Mouse (Mus musculus): ENCODE measurements around the gene Sox21.

The Sox21 gene

DNA sequence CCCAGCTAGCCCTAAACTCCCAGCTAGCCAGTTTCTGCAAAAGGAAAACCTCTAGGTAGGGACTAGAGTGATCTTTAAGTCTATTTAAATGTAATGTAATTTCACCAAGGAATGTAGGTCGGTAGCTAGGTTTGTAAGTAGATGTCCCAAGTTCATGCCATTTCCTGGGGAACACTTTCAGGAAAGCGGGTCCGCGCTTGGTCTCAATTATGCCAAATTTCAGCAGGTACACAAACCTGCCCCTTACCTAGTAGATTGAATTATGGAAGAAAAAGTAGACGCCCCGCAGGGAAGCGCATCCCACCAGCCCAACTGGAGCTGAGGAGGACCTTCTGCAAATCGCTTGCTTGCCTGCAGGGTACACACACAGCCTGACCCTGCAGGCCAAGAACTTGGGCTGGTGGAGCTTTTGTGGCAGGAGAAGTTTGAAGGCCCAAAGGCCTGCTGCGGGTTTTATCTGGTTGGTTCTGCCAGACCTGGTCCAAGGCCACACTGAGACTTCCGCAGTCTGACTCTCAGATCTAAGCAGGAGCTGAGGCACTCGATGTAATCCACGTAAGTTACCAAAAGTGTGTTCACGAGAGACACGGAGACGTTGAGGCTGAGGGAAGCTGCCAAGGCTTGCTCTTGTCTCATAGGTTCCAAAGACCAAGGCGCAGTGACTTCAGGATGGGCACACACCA, 11.6 kb downstream of the Sox21 start:
- CTCF ChIA-PET = no interaction called here

DNA sequence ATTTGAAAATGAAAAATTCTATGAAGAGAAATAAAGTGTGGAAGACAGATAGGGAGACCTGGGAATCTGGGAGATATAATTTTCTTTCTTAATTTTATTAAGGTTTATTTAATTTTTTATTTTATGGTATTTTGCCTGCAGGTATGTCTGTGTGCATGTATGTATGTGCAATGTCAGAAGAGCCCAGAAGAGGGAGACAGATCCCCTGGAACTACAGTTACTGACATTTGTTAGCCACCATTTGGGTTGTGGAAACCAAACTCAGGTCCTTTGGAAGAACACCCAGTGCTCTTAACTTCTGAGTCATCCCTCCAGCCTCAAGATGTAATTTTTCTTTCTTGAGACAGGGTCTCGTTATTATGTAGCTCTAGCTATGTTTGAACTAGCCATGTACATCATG, 15.9 kb downstream of the Sox21 start:
- CTCF ChIA-PET = no interaction called here

DNA sequence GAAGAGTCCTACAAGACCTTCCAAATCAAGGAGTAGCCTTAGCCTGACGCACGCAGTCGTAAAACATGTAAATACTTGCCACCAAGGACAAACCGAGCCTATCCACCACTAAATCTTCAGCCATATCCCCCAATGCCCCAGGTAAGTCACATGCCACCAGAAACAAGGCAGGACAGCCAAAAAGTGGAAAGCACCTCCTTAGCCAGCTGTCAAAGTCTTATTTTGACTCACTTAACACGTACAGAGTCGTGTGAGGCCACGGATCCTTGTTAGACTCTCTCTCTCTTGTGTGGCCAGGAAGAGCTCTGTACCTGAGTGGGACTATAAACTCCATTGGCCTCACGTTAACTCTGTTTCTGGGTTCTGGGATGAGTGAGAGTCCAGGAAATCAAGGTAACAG, 20.0 kb downstream of the Sox21 start:
- CTCF ChIA-PET = no interaction called here

DNA sequence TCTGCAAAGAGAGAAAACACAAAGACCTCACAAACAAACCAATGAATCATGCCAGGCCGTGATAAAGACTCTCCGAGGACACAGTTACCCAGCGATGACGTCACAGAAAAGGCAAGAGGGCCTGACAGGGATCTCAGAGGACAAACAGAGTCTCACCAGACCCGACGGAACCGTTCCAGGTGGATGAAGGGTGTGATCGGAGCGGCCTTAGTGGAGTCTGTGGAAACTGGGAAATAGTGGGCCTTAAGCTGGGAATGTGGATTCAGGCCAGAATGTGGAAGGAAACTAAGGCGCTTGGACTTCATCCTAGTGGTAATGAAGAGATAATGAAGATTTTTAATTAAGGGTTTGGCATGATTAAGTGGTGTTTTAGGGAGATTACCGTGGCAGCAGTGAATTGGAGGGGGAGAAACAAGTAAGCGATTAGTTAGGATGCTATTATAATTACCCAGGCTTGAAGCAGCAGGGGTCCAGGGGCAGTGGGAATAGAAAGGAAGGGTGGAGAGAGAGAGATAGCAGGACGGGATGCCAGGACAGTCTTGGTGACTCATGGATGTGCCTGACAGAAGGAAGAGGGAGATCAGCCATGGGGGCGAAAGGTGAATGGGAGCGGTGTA, 24.5 kb downstream of the Sox21 start:
- CTCF ChIA-PET = no interaction called here

DNA sequence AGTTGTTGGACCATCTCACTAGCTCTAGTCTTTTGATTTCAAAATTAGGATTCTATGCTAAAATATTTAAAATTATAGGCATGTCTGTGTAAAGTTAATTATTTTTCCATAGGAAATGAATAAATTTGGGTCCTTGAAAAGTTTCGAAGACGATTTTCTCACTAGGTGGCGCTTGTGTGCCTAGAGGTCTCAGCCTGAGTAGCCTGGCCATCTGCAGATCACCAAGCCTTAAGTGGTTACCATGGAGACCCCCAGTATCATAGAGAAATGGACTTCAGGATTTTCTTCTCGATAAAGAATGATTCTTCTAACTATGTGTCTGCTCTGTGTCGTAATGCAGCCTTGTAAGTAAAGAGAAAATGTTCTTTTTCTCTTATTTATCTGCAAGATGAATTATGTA, 27.2 kb downstream of the Sox21 start:
- CTCF ChIA-PET = no interaction called here

DNA sequence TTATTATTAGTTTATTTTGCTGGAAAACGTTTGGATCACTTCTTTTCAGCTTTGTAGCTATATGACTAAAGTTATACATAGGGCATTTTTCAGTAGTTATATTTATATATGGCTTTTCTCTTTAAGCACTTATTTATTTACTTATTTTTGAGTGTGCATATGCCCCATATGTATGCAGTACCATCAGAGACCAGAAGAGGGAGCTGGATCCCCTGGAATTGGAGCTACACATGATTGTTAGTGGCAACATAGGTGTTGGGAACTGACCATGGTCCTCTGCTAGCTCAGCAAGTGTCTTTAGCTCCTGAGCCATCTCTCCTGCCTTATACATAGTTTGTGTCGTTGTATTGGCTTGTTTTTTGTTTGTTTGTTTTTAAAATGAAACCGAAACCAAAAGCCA, 29.5 kb downstream of the Sox21 start:
- CTCF ChIA-PET = interaction anchor here (0.7 kb wide), 1 partner anchor 120 kb away, joined by 6 read pairs; no protein-coding TSS in a partner anchor

DNA sequence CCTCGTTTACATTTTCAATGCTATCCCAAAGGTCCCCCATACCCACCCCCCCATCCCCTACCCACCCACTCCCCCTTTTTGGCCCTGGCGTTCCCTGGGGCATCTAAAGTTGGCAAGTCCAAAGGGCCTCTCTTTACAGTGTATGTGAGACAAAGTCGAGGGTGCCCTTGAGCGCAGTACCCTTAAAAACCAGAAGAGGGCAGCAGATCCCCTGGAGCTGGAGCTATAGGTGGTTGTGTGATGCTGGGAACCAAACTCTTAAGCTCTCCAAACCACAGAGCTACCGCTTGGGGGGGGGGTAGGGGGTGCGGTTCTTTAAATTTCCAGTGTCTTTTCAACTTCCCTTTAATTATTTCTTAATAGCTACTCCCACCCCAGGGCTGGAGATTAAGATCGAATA, 33.8 kb downstream of the Sox21 start:
- CTCF ChIA-PET = no interaction called here

DNA sequence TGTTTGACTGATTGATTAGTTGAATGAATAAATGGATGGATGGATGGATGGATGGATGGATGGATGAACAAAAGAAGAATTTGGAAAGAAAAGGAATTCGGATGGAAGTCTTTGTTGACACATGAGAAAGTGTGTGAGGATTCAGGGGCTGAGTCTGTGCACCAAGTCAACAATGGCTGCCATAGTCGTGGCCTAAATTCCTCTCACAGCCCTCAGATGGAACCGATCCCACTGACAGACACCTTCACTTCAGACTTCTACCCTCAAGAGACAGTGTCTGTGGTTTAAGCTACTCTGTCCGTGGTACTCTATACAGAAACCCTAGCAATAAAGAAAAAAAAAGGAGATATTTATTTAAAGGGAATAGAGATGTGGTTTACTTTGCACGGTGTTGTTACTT, 34.8 kb downstream of the Sox21 start:
- CTCF ChIA-PET = no interaction called here

DNA sequence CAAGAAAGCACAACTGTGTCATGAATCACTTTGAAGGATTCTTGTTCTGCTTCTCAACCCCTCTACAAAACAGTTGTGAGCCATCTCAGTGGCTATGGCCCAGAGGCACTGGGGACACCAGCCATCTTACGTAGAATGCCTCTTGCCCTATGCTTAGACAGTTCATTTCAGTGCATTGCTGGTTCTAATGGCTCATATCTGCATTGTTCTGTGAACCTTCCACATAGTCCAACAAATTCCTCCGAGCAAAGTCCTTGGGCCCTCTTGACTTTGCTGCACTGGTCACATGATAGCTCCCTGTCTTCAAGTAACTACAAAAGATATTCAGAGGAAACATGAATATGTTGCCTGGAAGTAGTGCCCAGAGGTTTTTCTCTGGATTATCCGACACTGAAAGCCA, 36.1 kb downstream of the Sox21 start:
- CTCF ChIA-PET = no interaction called here

DNA sequence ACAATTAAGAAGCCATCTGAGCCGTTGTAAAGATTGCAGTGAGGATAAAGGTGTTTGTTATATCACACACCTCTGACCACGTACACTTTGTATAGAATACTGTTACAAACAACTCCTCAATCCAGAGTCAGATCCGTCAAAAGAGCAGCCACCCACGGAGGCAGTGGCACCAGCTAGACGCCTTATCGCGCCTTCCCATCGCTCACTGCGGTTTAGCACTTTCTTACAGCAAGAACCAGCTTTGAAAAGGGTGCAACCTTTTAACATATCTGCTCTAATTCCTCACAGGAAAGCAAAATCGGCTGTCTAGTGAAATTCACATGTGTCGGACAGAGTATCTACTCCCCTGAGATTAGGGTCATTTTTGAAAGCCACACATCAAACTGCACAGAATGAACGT, 39.8 kb downstream of the Sox21 start:
- CTCF ChIA-PET = no interaction called here

DNA sequence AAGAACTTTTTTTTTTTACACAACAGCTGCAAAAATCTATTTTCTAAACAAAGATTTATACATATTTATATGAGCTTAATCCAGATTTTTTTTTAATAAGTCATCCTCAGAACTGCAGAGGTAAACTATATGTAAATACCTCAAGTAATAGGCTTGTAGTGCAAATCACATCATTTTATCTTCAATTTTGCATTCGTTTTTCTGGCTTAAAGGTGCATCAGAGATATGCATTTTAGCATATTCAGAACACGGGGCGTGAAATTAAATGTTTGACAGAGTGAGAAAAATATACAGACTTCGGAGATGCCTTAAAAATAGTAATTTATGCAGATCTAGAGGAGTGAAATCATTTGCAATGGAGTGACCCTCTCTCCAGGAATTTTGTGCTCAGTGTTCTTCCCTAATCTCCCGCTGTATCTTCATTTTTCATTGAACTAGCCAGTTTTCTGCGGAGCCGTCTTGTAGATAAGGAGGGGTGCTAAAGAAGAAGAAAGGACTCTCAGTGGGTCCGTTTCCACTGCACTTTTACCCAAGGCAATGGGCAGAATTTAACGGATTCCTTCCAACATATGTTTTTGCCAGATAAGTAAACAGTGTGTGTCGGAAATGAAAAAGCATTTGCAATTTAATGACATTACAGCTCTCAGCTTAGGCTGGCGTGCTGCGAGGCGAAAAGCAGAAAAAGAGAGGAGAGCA, 42.5 kb downstream of the Sox21 start:
- CTCF ChIA-PET = no interaction called here

DNA sequence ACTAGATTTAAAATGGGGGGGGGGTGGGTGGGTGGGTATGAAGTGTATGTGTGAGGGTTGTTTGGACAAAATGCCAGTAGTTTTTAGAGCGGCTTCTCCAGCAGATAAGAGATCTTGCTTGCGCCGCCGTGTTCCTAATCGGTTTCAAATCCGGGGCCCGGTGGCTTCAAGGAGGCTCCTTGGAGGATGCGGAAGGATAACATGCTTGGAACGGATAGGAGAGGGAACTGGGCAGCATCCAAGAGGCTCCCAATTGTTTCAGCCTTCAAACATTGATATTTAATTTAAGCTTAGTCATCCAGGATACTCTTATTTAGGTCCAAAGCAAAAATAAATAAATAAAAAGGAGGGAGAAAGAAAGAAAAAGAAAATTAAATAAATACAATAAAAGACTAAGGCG, 43.2 kb downstream of the Sox21 start:
- CTCF ChIA-PET = no interaction called here

DNA sequence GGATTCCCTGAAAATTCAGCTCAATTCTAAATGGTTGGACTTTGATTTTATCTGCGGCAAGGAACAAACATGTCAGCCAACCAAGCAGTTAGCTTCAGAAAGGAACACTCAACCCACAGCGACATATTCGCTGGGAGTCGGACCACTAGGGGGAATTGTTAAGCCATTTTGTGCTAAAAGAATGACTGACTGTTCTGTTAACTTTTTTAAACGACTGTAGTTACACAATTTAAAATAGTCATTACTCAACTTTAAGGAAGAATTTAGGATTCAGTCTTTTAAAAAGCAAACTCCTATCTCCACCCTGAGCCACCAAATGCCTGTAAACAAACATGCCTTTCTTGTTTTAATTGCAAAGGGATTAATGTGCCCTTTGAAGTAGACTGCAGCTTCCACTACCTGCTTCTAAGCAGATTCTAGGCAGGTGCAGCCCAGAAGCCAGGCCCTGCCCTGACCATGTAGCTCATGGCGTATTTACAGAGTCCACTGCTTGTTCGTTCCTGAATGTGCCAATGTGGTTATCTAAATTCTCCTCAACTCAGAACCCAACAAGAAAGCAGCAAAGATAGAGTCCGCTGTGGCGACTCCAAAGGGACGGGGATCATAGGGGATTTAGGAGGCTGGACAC, 43.7 kb downstream of the Sox21 start:
- CTCF ChIA-PET = no interaction called here

DNA sequence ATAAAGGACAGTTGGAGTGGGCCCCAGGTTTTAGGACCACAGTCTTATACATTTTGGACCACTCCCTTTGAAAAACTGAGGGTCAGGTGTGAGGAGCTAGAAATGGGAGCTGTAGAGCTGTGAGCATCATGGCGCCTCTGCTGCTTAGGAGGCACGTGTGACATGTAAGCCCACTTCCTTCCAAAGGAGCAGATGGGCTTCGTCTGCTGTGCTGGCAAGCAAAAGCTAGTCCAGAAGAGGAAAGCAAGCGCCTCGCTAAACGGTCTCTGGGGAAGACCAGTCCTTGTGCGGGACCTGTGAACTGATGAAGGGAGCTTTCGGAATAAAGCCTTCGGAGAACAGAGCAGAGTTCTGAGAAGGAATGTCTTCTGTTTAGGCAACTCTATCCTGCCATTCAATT, 45.4 kb downstream of the Sox21 start:
- CTCF ChIA-PET = no interaction called here
